Mouse (Mus musculus): Measurements from ENCODE around the gene Alcam.

GRCm38 (mm10) chr16:52498757-52499335 lies 45.0 kb upstream of the Alcam start:
- TF ChIP-seq CTCF (IDR thresholded peaks at IDR 0.05; ENCODE audit: low read depth, low read length) (no peak), POLR2A (IDR thresholded peaks at IDR 0.05; ENCODE audit: borderline replicate concordance, low read depth, low read length) (no peak)
